Mouse (Mus musculus) MEL (cell line): ENCODE results near the gene Nptxr. TPM values are rescaled to one million over a fixed set of nuclear protein-coding genes. Genes with fewer than 3 reads are reported as not detected.
A peak's percentile ranks its signal among the peaks of the same experiment; 100 is the strongest.

Experiments used
- DNase-seq: peaks from one replicate; pipeline ENCODE4 v3.0.0; 2011; ENCODE audit warnings: low read depth, low spot score
- H3K27ac ChIP-seq: 2 replicates; pipeline ENCODE4 v1.5.1; 2012; ENCODE audit warnings: low read depth, mild to moderate bottlenecking, control low read depth, low read length, moderate library complexity; ENCODE audit not compliant: control insufficient read depth
- H3K27me3 ChIP-seq, 2 experiments: fragments of 150-350 bp in 1 of 2; sonication (generic) in 1 of 2; 2 replicates each; pipeline ENCODE4 v1.6.1; 2012; ENCODE audit warnings: low read length in 2 of 2, mild to moderate bottlenecking in 2 of 2, improper control_type of control experiment in 1 of 2, moderate library complexity in 1 of 2; ENCODE audit not compliant: insufficient read depth in 2 of 2, control insufficient read depth in 1 of 2
- H3K36me3 ChIP-seq, 2 experiments: 2 replicates each; pipeline ENCODE4 v1.6.1; 2012 to 2014; ENCODE audit warnings: low read length in 2 of 2, improper control_type of control experiment in 1 of 2, inconsistent platforms in 1 of 2, mild to moderate bottlenecking in 1 of 2; ENCODE audit not compliant: insufficient read depth in 2 of 2, control insufficient read depth in 1 of 2
- H3K4me1 ChIP-seq, 2 experiments: fragments of 150-350 bp in 1 of 2; sonication (generic) in 1 of 2; 2 replicates each; pipeline ENCODE4 v1.6.1; 2012; ENCODE audit warnings: low read length in 2 of 2, improper control_type of control experiment in 1 of 2, mild to moderate bottlenecking in 1 of 2; ENCODE audit not compliant: insufficient read depth in 2 of 2, control insufficient read depth in 1 of 2
- H3K4me3 ChIP-seq, 2 experiments: fragments of 150-350 bp in 1 of 2; sonication (generic) in 1 of 2; 2 replicates each; pipeline ENCODE4 v1.5.1; 2012; ENCODE audit warnings: low read depth in 2 of 2, low read length in 2 of 2, mild to moderate bottlenecking in 2 of 2, moderate library complexity in 2 of 2, control low read depth in 1 of 2, improper control_type of control experiment in 1 of 2; ENCODE audit not compliant: control insufficient read depth in 1 of 2, insufficient read depth in 1 of 2
- H3K79me2 ChIP-seq: 2 replicates; pipeline ENCODE4 v1.6.1; 2012; ENCODE audit warnings: mild to moderate bottlenecking, low read length, moderate library complexity; ENCODE audit not compliant: control insufficient read depth, poor library complexity, insufficient read depth
- H3K9ac ChIP-seq: 2 replicates; pipeline ENCODE4 v1.6.1; 2012; ENCODE audit warnings: low read depth, mild to moderate bottlenecking, control low read depth, low read length, moderate library complexity; ENCODE audit not compliant: control insufficient read depth, poor library complexity, severe bottlenecking
- H3K9me3 ChIP-seq: fragments of 150-350 bp; sonication (generic); replicated peaks from 2 replicates; pipeline ENCODE4 v1.6.1; 2012; ENCODE audit warnings: mild to moderate bottlenecking, low read length, improper control_type of control experiment, moderate library complexity; ENCODE audit not compliant: insufficient read depth
- CHD1 ChIP-seq: IDR thresholded peaks from 2 replicates; pipeline ENCODE4 v1.6.1; 2012; ENCODE audit warnings: low read depth, mild to moderate bottlenecking, inconsistent platforms, low read length, improper control_type of control experiment
- E2F4 ChIP-seq: IDR thresholded peaks from 2 replicates; pipeline ENCODE4 v1.6.1; 2011; ENCODE audit warnings: low read depth, low read length, improper control_type of control experiment, borderline replicate concordance
- ELF1 ChIP-seq: IDR thresholded peaks from 2 replicates; pipeline ENCODE4 v1.6.1; 2014; ENCODE audit warnings: low read depth, mild to moderate bottlenecking, inconsistent platforms, low read length, improper control_type of control experiment, moderate library complexity
- GATA1 ChIP-seq: IDR thresholded peaks from 2 replicates; pipeline ENCODE4 v1.6.1; 2011; ENCODE audit warnings: low read depth, low read length, improper control_type of control experiment
- MAFK ChIP-seq: IDR thresholded peaks from 2 replicates; pipeline ENCODE4 v1.6.1; 2011; ENCODE audit warnings: low read depth, mild to moderate bottlenecking, low read length, improper control_type of control experiment, borderline replicate concordance
- MXI1 ChIP-seq: IDR thresholded peaks from 2 replicates; pipeline ENCODE4 v1.6.1; 2011; ENCODE audit warnings: mild to moderate bottlenecking, low read depth, low read length, improper control_type of control experiment
- MYC ChIP-seq: IDR thresholded peaks from 2 replicates; pipeline ENCODE4 v1.6.1; 2011; ENCODE audit warnings: low read depth, mild to moderate bottlenecking, low read length, improper control_type of control experiment, moderate library complexity
- NRF1 ChIP-seq: IDR thresholded peaks from 2 replicates; pipeline ENCODE4 v1.6.1; 2014; ENCODE audit warnings: low read depth, mild to moderate bottlenecking, inconsistent platforms, low read length, improper control_type of control experiment, moderate library complexity; ENCODE audit not compliant: poor library complexity, insufficient read depth, severe bottlenecking
- POLR2A ChIP-seq, 2 experiments: IDR thresholded peaks; 2 replicates each; pipeline ENCODE4 v1.6.1; 2011 to 2012; ENCODE audit warnings: low read length in 2 of 2, mild to moderate bottlenecking in 2 of 2, control low read depth in 1 of 2, improper control_type of control experiment in 1 of 2, low read depth in 1 of 2, moderate library complexity in 1 of 2; ENCODE audit not compliant: control insufficient read depth in 1 of 2, insufficient read depth in 1 of 2, poor library complexity in 1 of 2
- POLR2AphosphoS5 ChIP-seq: IDR thresholded peaks from 2 replicates; pipeline ENCODE4 v1.6.1; 2012; ENCODE audit warnings: low read depth, borderline replicate concordance, mild to moderate bottlenecking, inconsistent platforms, low read length, moderate library complexity, mixed read lengths
- RAD21 ChIP-seq: IDR thresholded peaks from 2 replicates; pipeline ENCODE4 v1.6.1; 2011; ENCODE audit warnings: mild to moderate bottlenecking, low read depth, low read length, improper control_type of control experiment
- SIN3A ChIP-seq: IDR thresholded peaks from 2 replicates; pipeline ENCODE4 v1.6.1; 2012; ENCODE audit warnings: low read length, improper control_type of control experiment, inconsistent platforms
- TCF12 ChIP-seq: IDR thresholded peaks from 2 replicates; pipeline ENCODE4 v1.6.1; 2014; ENCODE audit warnings: low read depth, mild to moderate bottlenecking, inconsistent platforms, low read length, improper control_type of control experiment, moderate library complexity
- USF1 ChIP-seq: IDR thresholded peaks from 2 replicates; pipeline ENCODE4 v1.6.1; 2014; ENCODE audit warnings: low read depth, mild to moderate bottlenecking, inconsistent platforms, low read length, improper control_type of control experiment, moderate library complexity
- ZC3H11A ChIP-seq: IDR thresholded peaks from 2 replicates; pipeline ENCODE4 v1.6.1; 2012; ENCODE audit warnings: low read depth, mild to moderate bottlenecking, inconsistent platforms, low read length, improper control_type of control experiment
- ZMIZ1 ChIP-seq: IDR thresholded peaks from 2 replicates; pipeline ENCODE4 v1.6.1; 2012; ENCODE audit warnings: low read depth, mild to moderate bottlenecking, inconsistent platforms, low read length, improper control_type of control experiment, moderate library complexity
- ZNF384 ChIP-seq: IDR thresholded peaks from 2 replicates; pipeline ENCODE4 v1.6.1; 2012; ENCODE audit warnings: low read depth, mild to moderate bottlenecking, inconsistent platforms, low read length, improper control_type of control experiment
- polyA plus RNA-seq, 2 experiments: library from polyadenylated mRNA; stranded (reverse) in 1 of 2; unstranded in 1 of 2; fragments of >175 nt in 1 of 2; fragments of >200 nt in 1 of 2; gene quantifications; 2 replicates each; pipeline versions ENCODE4 v1.2.1 to v1.2.4; 2012; ENCODE audit warnings: low replicate concordance in 2 of 2, low read depth in 1 of 2; ENCODE audit not compliant: insufficient read length in 2 of 2, insufficient read depth in 1 of 2, missing spikeins in 1 of 2
- total RNA-seq: library from RNA; depleted of rRNA; stranded (reverse); fragments of 300-350 nt; gene quantifications from 2 replicates; pipeline ENCODE4 v1.2.3, GENCODE M21; 2012

The Nptxr gene
- total and polyA plus RNA-seq, 3 experiments = 0.04 to 0.33 TPM; not detected in 1

DNA sequence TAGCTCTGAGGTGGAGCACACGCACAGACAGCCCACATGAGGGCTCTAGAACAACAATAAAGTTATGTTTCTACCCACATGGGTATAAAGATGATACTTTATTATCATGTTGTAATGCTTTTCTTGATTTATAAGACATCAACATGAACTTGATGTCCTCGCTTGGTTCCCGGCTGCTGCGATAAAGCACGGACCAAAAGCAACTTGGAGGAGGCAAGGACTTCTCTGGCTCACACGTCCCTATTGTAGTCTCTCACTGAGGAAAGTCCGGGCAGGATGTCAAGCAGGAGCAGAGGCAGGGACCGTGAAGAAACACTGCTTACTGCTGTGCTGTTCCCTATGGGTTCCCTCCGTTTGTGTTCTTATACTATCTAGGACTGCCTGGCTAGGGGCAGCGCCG is 60.6 kb downstream of the Nptxr start:
- no peak overlapping the region for H3K9ac ChIP-seq
- no peaks in the 10 kb centered on the region for H3K27me3 ChIP-seq
- H3K4me3 ChIP-seq = no peak overlapping the region
- no peak for DNase-seq
- no peaks in the 10 kb centered on the region for H3K9me3 ChIP-seq
- no peak overlapping the region for H3K27ac ChIP-seq
- no peaks in the 10 kb centered on the region; the same call in 1 of the 2 replicates for H3K79me2 ChIP-seq
- peaks cover 0 to 16% of the 10 kb centered on the region in 2 experiments; a peak in 2 of 4 replicates for H3K4me1 ChIP-seq
- TF ChIP-seq POLR2AphosphoS5 = no peak
- TF ChIP-seq ELF1 = no peak
- TF ChIP-seq NRF1 = no peak
- no peak for TF ChIP-seq MXI1
- no peak for TF ChIP-seq MAFK
- no peak for TF ChIP-seq POLR2A (IDR thresholded peaks at IDR 0.05; ENCODE audit: control insufficient read depth in 1 of 2, insufficient read depth in 1 of 2, low read depth in 1 of 2, low read length in 2 of 2, poor library complexity in 1 of 2)
- TF ChIP-seq ZC3H11A = no peak
- no peak for TF ChIP-seq CHD1
- TF ChIP-seq E2F4 = no peak
- no peak for TF ChIP-seq ZMIZ1
- TF ChIP-seq ZNF384 = no peak
- no peak for TF ChIP-seq TCF12
- TF ChIP-seq GATA1 = no peak
- TF ChIP-seq RAD21 = no peak
- H3K36me3 ChIP-seq = peaks cover 0 to 11% of the 10 kb centered on the region in 2 experiments; a peak in 2 of 4 replicates

- Histone ChIP-seq H3K9ac (peak overlapping the region; percentile 74), H3K9me3 (no peaks in the 10 kb centered on the region), H3K4me1 (peaks cover 0 to 16% of the 10 kb centered on the region in 2 experiments; a peak in 2 of 4 replicates), H3K27ac (no peak overlapping the region), H3K79me2 (no peaks in the 10 kb centered on the region; the same call in 1 of the 2 replicates), H3K4me3 (peak overlapping the region; percentile 65 to 82), H3K36me3 (peaks cover 0 to 11% of the 10 kb centered on the region in 2 experiments; a peak in 2 of 4 replicates), H3K27me3 (no peaks in the 10 kb centered on the region)
- TF ChIP-seq USF1 = no peak
- 0 out of 2 replicates have a peak, but pooled peaks have one; percentile 56 for TF ChIP-seq SIN3A
- peak; percentile 45; the same call in 1 of the 2 replicates for TF ChIP-seq MYC
- DNase-seq = no peak
These were observed 61.9 kb downstream of the Nptxr start for GRCm38 (mm10) chr15:79742706-79743023.
